Mouse (Mus musculus) hindbrain, embryonic 14.5 days (tissue): ENCODE results near the gene Fam19a1. TPM values are rescaled to one million over a fixed set of nuclear protein-coding genes. Genes with fewer than 3 reads are reported as not detected.

Experiments
- ATAC-seq: fragments of 200-750 bp; cut with Nextera tagmentation; 2 replicates; pipeline ENCODE4 v1.8.0; 2017; ENCODE audit warnings: moderate number of reproducible peaks, mild to moderate bottlenecking, moderate TSS enrichment, moderate library complexity; ENCODE audit not compliant: low FRiP score
- DNase-seq: peaks from one replicate; pipeline ENCODE4 v3.0.0-alpha.2; 2015; ENCODE audit warnings: low spot score
- H3K27ac ChIP-seq: fragments of 300-500 bp; sonication (generic); 2 replicates; pipeline ENCODE4 v1.5.1; 2014; ENCODE audit warnings: mild to moderate bottlenecking, moderate library complexity
- H3K27me3 ChIP-seq: fragments of 300-500 bp; sonication (generic); 2 replicates; pipeline ENCODE4 v1.6.1; 2014; ENCODE audit warnings: mild to moderate bottlenecking, low read length, mixed read lengths; ENCODE audit not compliant: control insufficient read depth, insufficient read depth
- H3K36me3 ChIP-seq: fragments of 300-500 bp; sonication (generic); replicated peaks from 2 replicates; pipeline ENCODE4 v1.6.1; 2014; ENCODE audit not compliant: control insufficient read depth, insufficient read depth
- H3K4me1 ChIP-seq: fragments of 300-500 bp; sonication (generic); replicated peaks from 2 replicates; pipeline ENCODE4 v1.6.1; 2014; ENCODE audit warnings: antibody characterized with exemption, low read length, mixed read lengths; ENCODE audit not compliant: control insufficient read depth, insufficient read depth
- H3K4me2 ChIP-seq: fragments of 300-500 bp; sonication (generic); replicated peaks from 2 replicates; pipeline ENCODE4 v1.6.1; 2014; ENCODE audit warnings: mild to moderate bottlenecking, moderate library complexity
- H3K4me3 ChIP-seq: fragments of 300-500 bp; sonication (generic); replicated peaks from 2 replicates; pipeline ENCODE4 v1.5.1; 2014; ENCODE audit warnings: mild to moderate bottlenecking, low read length
- H3K9ac ChIP-seq: fragments of 300-500 bp; sonication (generic); 2 replicates; pipeline ENCODE4 v1.6.1; 2014
- H3K9me3 ChIP-seq: fragments of 300-500 bp; sonication (generic); 2 replicates; pipeline ENCODE4 v1.6.1; 2016; ENCODE audit warnings: low read length; ENCODE audit not compliant: control insufficient read depth
- WGBS: fragments of 180-500 bp; shearing (Covaris S2); extraction: QIAGEN DNeasy Blood & Tissue Kit; methylation state at CpG from one replicate; pipeline ENCODE4 v1.1.7; 2014; 5-methylcytosine and 5-hydroxymethylcytosine counted together
- polyA plus RNA-seq: library from polyadenylated mRNA; unstranded; fragments of >200 nt; fragmentation: Nextera tagmentation; extraction: Ambion mirVana; gene quantifications from 2 replicates; pipeline ENCODE4 v1.2.1, GENCODE M21; 2014

Gene Fam19a1
- 21.2 and 22.8 TPM in 2 replicates for polyA plus RNA-seq

GRCm38 (mm10) chr6:96112854-96113253 is at the start of gene Fam19a1:
Gene Fam19a1, plus strand, starts transcription at chr6:96113154.
- no peaks in the 10 kb centered on the region for H3K27me3 ChIP-seq
- peak within 1 kb of the TSS; percentile 51 for H3K4me3 ChIP-seq
- peak within 1 kb of the TSS; percentile 92 for H3K4me2 ChIP-seq
- ATAC-seq = no peak
- H3K9me3 ChIP-seq = no peaks in the 10 kb centered on the region
- H3K4me1 ChIP-seq = peaks cover 27% of the 10 kb centered on the region
- no peaks in the 10 kb centered on the region for H3K36me3 ChIP-seq
- 40% methylated on average over 6 of the region's 6 CpGs for WGBS
- H3K9ac ChIP-seq = peak within 1 kb of the TSS; percentile 41
- no peak for DNase-seq
- H3K27ac ChIP-seq = no peak within 1 kb of the TSS

GRCm38 (mm10) chr6:96071080-96071479 is 41.9 kb upstream of the Fam19a1 start:
- Histone ChIP-seq H3K36me3 (no peaks in the 10 kb centered on the region), H3K9ac (no peak overlapping the region), H3K27ac (no peak overlapping the region), H3K4me3 (no peak overlapping the region), H3K4me2 (no peak overlapping the region), H3K4me1 (no peaks in the 10 kb centered on the region), H3K27me3 (no peaks in the 10 kb centered on the region), H3K9me3 (no peaks in the 10 kb centered on the region)
- WGBS = 86% methylated on average over 4 of the region's 4 CpGs
- DNase-seq (no peak), ATAC-seq (no peak)

- Histone ChIP-seq H3K4me3 (no peak overlapping the region), H3K9ac (no peak overlapping the region), H3K27me3 (no peaks in the 10 kb centered on the region), H3K27ac (no peak overlapping the region), H3K9me3 (no peaks in the 10 kb centered on the region), H3K4me1 (no peaks in the 10 kb centered on the region), H3K4me2 (no peak overlapping the region), H3K36me3 (no peaks in the 10 kb centered on the region)
- no peak for DNase-seq
- no peak for ATAC-seq
These were observed 41.4 kb upstream of the Fam19a1 start for GRCm38 (mm10) chr6:96071567-96071966.

- ATAC-seq (no peak), DNase-seq (no peak)
- 89% methylated on average over 6 of the region's 6 CpGs for WGBS
These were observed 23.0 kb upstream of the Fam19a1 start for GRCm38 (mm10) chr6:96089961-96090360.

GRCm38 (mm10) chr6:96093716-96094115 is 19.2 kb upstream of the Fam19a1 start:
- WGBS = 93% methylated on average over 1 of the region's 1 CpGs
- DNase-seq = no peak
- Histone ChIP-seq H3K4me3 (no peak overlapping the region), H3K9me3 (no peaks in the 10 kb centered on the region), H3K4me2 (no peak overlapping the region), H3K9ac (no peak overlapping the region), H3K27me3 (no peaks in the 10 kb centered on the region), H3K4me1 (no peaks in the 10 kb centered on the region), H3K36me3 (no peaks in the 10 kb centered on the region), H3K27ac (no peak overlapping the region)
- ATAC-seq = no peak

More at GRCm38 (mm10) chr6:96089961-96090360, 23.0 kb upstream of the Fam19a1 start:
- no peak overlapping the region for H3K9ac ChIP-seq
- no peaks in the 10 kb centered on the region for H3K4me1 ChIP-seq
- no peak overlapping the region for H3K27ac ChIP-seq
- H3K4me2 ChIP-seq = no peak overlapping the region
- no peaks in the 10 kb centered on the region for H3K36me3 ChIP-seq
- H3K4me3 ChIP-seq = no peak overlapping the region
- H3K9me3 ChIP-seq = no peaks in the 10 kb centered on the region
- no peaks in the 10 kb centered on the region for H3K27me3 ChIP-seq

- Histone ChIP-seq H3K27ac (no peak overlapping the region), H3K4me2 (no peak overlapping the region), H3K36me3 (no peaks in the 10 kb centered on the region), H3K9ac (no peak overlapping the region), H3K9me3 (peaks cover 6% of the 10 kb centered on the region; the same call in 1 of the 2 replicates), H3K4me3 (no peak overlapping the region), H3K4me1 (no peaks in the 10 kb centered on the region), H3K27me3 (no peaks in the 10 kb centered on the region)
- no peak for DNase-seq
- WGBS = 86% methylated on average over 6 of the region's 6 CpGs
- ATAC-seq = no peak
These were observed 14.7 kb upstream of the Fam19a1 start for GRCm38 (mm10) chr6:96098225-96098624.

GRCm38 (mm10) chr6:96111656-96112055 is 1.3 kb upstream of the Fam19a1 start:
- Histone ChIP-seq H3K4me3 (no peak overlapping the region), H3K4me2 (no peak overlapping the region), H3K36me3 (no peaks in the 10 kb centered on the region), H3K9me3 (no peaks in the 10 kb centered on the region), H3K4me1 (peaks cover 27% of the 10 kb centered on the region), H3K27ac (no peak overlapping the region), H3K9ac (no peak overlapping the region), H3K27me3 (no peaks in the 10 kb centered on the region)
- DNase-seq (no peak), ATAC-seq (no peak)
- WGBS = 52% methylated on average over 1 of the region's 1 CpGs

- no peak overlapping the region for H3K27ac ChIP-seq
- peak overlapping the region; percentile 41 for H3K9ac ChIP-seq
These were observed 1.2 kb downstream of the Fam19a1 start for GRCm38 (mm10) chr6:96114151-96114550.

GRCm38 (mm10) chr6:96116148-96116533 is 3.2 kb downstream of the Fam19a1 start:
- no peaks in the 10 kb centered on the region for H3K36me3 ChIP-seq
- 15% methylated on average over 6 of the region's 6 CpGs for WGBS
- H3K4me3 ChIP-seq = peak overlapping the region; percentile 51
- peak overlapping the region; percentile 72; the same call in 1 of the 2 replicates for H3K27ac ChIP-seq
- peaks cover 35% of the 10 kb centered on the region for H3K4me1 ChIP-seq
- peak overlapping the region; percentile 92 for H3K4me2 ChIP-seq
- no peak for ATAC-seq
- no peaks in the 10 kb centered on the region for H3K27me3 ChIP-seq
- peak; percentile 36 for DNase-seq
- peak overlapping the region; percentile 82 for H3K9ac ChIP-seq
- H3K9me3 ChIP-seq = no peaks in the 10 kb centered on the region

More at GRCm38 (mm10) chr6:96114151-96114550, 1.2 kb downstream of the Fam19a1 start:
- ATAC-seq = no peak
- Histone ChIP-seq H3K4me1 (peaks cover 29% of the 10 kb centered on the region), H3K36me3 (no peaks in the 10 kb centered on the region), H3K4me3 (peak overlapping the region; percentile 51), H3K27me3 (no peaks in the 10 kb centered on the region), H3K4me2 (peak overlapping the region; percentile 92), H3K9me3 (no peaks in the 10 kb centered on the region)
- 6% methylated on average over 1 of the region's 1 CpGs for WGBS
- DNase-seq = no peak
